Mouse (Mus musculus) liver, adult 2 months (tissue): ENCODE measurements around the gene Vti1a. TPM values are rescaled to one million over a fixed set of nuclear protein-coding genes. Genes with fewer than 3 reads are reported as not detected.

Experiments used
- DNase-seq: peaks from one replicate; pipeline ENCODE4 v3.0.0-alpha.2; 2011; ENCODE audit warnings: low read depth, low spot score; ENCODE audit errors: extremely low read depth
- H3K27ac ChIP-seq: fragments of 200-500 bp; replicated peaks from 2 replicates; pipeline ENCODE4 v1.5.1; 2012; ENCODE audit warnings: low read depth, mild to moderate bottlenecking, control low read depth, inconsistent platforms, low read length; ENCODE audit not compliant: insufficient read depth
- H3K27me3 ChIP-seq: fragments of 200-500 bp; 2 replicates; pipeline ENCODE4 v1.6.1; 2012; ENCODE audit warnings: mild to moderate bottlenecking, moderate library complexity, low read length, inconsistent platforms; ENCODE audit not compliant: control insufficient read depth, insufficient read depth
- H3K36me3 ChIP-seq: fragments of 200-500 bp; 2 replicates; pipeline ENCODE4 v1.6.1; 2012; ENCODE audit warnings: low read length, inconsistent platforms; ENCODE audit not compliant: control insufficient read depth, insufficient read depth
- H3K4me1 ChIP-seq: fragments of 200-500 bp; 2 replicates; pipeline ENCODE4 v1.6.1; 2011; ENCODE audit warnings: low read length; ENCODE audit not compliant: control insufficient read depth, insufficient read depth
- H3K4me3 ChIP-seq: fragments of 200-500 bp; 2 replicates; pipeline ENCODE4 v1.5.1; 2011; ENCODE audit warnings: low read depth, mild to moderate bottlenecking, control low read depth, low read length, moderate library complexity; ENCODE audit not compliant: insufficient read depth
- H3K79me2 ChIP-seq: fragments of 200-500 bp; 2 replicates; pipeline ENCODE4 v1.6.1; 2012; ENCODE audit warnings: inconsistent platforms, mild to moderate bottlenecking, low read length, moderate library complexity; ENCODE audit not compliant: control insufficient read depth, insufficient read depth
- H3K9ac ChIP-seq: fragments of 200-500 bp; 2 replicates; pipeline ENCODE4 v1.6.1; 2012; ENCODE audit warnings: low read depth, mild to moderate bottlenecking, control low read depth, inconsistent platforms, low read length
- CTCF ChIP-seq: fragments of 200-500 bp; IDR thresholded peaks from 2 replicates; pipeline ENCODE4 v1.5.1; 2011; ENCODE audit warnings: low read depth, low read length, control low read depth
- POLR2A ChIP-seq: fragments of 200-500 bp; IDR thresholded peaks from 2 replicates; pipeline ENCODE4 v1.6.1; 2011; ENCODE audit warnings: low read length, control low read depth; ENCODE audit not compliant: insufficient read depth; ENCODE audit errors: extremely low read depth
- WGBS: fragments of 180-500 bp; shearing (Covaris S2); methylation state at CpG from one replicate; pipeline ENCODE4 v1.1.7; 2018; 5-methylcytosine and 5-hydroxymethylcytosine counted together
- polyA plus RNA-seq: library from polyadenylated mRNA; depleted of rRNA; stranded (reverse); fragments of >200 nt; gene quantifications from 2 replicates; pipeline ENCODE4 v1.2.3, GENCODE M21; 2012
- total RNA-seq: library from RNA; depleted of rRNA; stranded (reverse); fragments of >200 nt; gene quantifications from 2 replicates; pipeline ENCODE4 v1.2.3, GENCODE M21; 2014

Vti1a gene
- total and polyA plus RNA-seq, 2 experiments = 6.1 to 14.8 TPM

- no peaks in the 10 kb centered on the region for H3K27me3 ChIP-seq
- WGBS = 52% methylated on average over 3 of the region's 3 CpGs
- no peak for DNase-seq
- peaks cover 1% of the 10 kb centered on the region; the same call in 1 of the 2 replicates for H3K4me1 ChIP-seq
- H3K27ac ChIP-seq = no peak overlapping the region
- H3K9ac ChIP-seq = no peak overlapping the region
- H3K36me3 ChIP-seq = no peaks in the 10 kb centered on the region
- TF ChIP-seq CTCF = no peak
- no peak for TF ChIP-seq POLR2A
- H3K4me3 ChIP-seq = no peak overlapping the region
- no peaks in the 10 kb centered on the region for H3K79me2 ChIP-seq
These were observed 124.2 kb downstream of the Vti1a start for GRCm38 (mm10) chr19:55440306-55440705.

GRCm38 (mm10) chr19:55443618-55444017 is 127.5 kb downstream of the Vti1a start:
- 95% methylated on average over 8 of the region's 8 CpGs for WGBS
- Histone ChIP-seq H3K79me2 (no peaks in the 10 kb centered on the region), H3K27ac (no peak overlapping the region), H3K4me1 (peaks cover 1% of the 10 kb centered on the region; the same call in 1 of the 2 replicates), H3K27me3 (no peaks in the 10 kb centered on the region), H3K9ac (no peak overlapping the region), H3K36me3 (no peaks in the 10 kb centered on the region), H3K4me3 (no peak overlapping the region)
- TF ChIP-seq POLR2A = no peak
- no peak for TF ChIP-seq CTCF
- no peak for DNase-seq

GRCm38 (mm10) chr19:55449084-55449483 is 133.0 kb downstream of the Vti1a start:
- no peaks in the 10 kb centered on the region for H3K36me3 ChIP-seq
- no peak for DNase-seq
- no peak overlapping the region for H3K9ac ChIP-seq
- H3K27me3 ChIP-seq = no peaks in the 10 kb centered on the region
- TF ChIP-seq POLR2A (no peak), CTCF (no peak)
- 92% methylated on average over 13 of the region's 13 CpGs for WGBS
- H3K4me1 ChIP-seq = no peaks in the 10 kb centered on the region
- no peak overlapping the region for H3K27ac ChIP-seq
- H3K4me3 ChIP-seq = no peak overlapping the region
- no peaks in the 10 kb centered on the region for H3K79me2 ChIP-seq

- Histone ChIP-seq H3K79me2 (no peaks in the 10 kb centered on the region), H3K27ac (no peak overlapping the region), H3K27me3 (no peaks in the 10 kb centered on the region), H3K4me1 (no peaks in the 10 kb centered on the region), H3K36me3 (no peaks in the 10 kb centered on the region), H3K9ac (no peak overlapping the region), H3K4me3 (no peak overlapping the region)
- 88% methylated on average over 6 of the region's 6 CpGs for WGBS
- DNase-seq = no peak
- TF ChIP-seq CTCF (no peak), POLR2A (no peak)
These were observed 133.4 kb downstream of the Vti1a start for GRCm38 (mm10) chr19:55449506-55449905.

GRCm38 (mm10) chr19:55456325-55457091 is 140.4 kb downstream of the Vti1a start:
- no peaks in the 10 kb centered on the region for H3K79me2 ChIP-seq
- no peak overlapping the region for H3K27ac ChIP-seq
- DNase-seq = no peak
- H3K27me3 ChIP-seq = no peaks in the 10 kb centered on the region
- WGBS = 78% methylated on average over 21 of the region's 21 CpGs
- no peak overlapping the region for H3K4me3 ChIP-seq
- no peaks in the 10 kb centered on the region for H3K36me3 ChIP-seq
- H3K9ac ChIP-seq = no peak overlapping the region
- no peaks in the 10 kb centered on the region for H3K4me1 ChIP-seq
- TF ChIP-seq CTCF (no peak), POLR2A (no peak)

GRCm38 (mm10) chr19:55461963-55462362 is 145.9 kb downstream of the Vti1a start:
- 91% methylated on average over 12 of the region's 12 CpGs for WGBS

More at GRCm38 (mm10) chr19:55461963-55462362, 145.9 kb downstream of the Vti1a start:
- no peak overlapping the region for H3K27ac ChIP-seq
- no peak overlapping the region for H3K9ac ChIP-seq
- no peak for DNase-seq
- TF ChIP-seq CTCF (no peak), POLR2A (no peak)
- H3K36me3 ChIP-seq = no peaks in the 10 kb centered on the region
- H3K4me3 ChIP-seq = no peak overlapping the region
- H3K79me2 ChIP-seq = no peaks in the 10 kb centered on the region
- H3K27me3 ChIP-seq = no peaks in the 10 kb centered on the region
- no peaks in the 10 kb centered on the region for H3K4me1 ChIP-seq
